Mouse (Mus musculus) adrenal gland, adult (tissue): ENCODE data around the gene Yeats4.
A peak's percentile ranks its signal among the peaks of the same experiment; 100 is the strongest.

Experiments
- DNase-seq, 2 experiments: peaks; one replicate each; pipeline ENCODE4 v3.0.0; 2022 to 2023; ENCODE audit warnings: low spot score in 1 of 2; ENCODE audit not compliant: inconsistent age in 2 of 2

The Yeats4 gene

GRCm38 (mm10) chr10:117203558-117203981, 20.7 kb downstream of the Yeats4 start:
- DNase-seq: peak in 1 of 2 experiments; percentile 47

DNA sequence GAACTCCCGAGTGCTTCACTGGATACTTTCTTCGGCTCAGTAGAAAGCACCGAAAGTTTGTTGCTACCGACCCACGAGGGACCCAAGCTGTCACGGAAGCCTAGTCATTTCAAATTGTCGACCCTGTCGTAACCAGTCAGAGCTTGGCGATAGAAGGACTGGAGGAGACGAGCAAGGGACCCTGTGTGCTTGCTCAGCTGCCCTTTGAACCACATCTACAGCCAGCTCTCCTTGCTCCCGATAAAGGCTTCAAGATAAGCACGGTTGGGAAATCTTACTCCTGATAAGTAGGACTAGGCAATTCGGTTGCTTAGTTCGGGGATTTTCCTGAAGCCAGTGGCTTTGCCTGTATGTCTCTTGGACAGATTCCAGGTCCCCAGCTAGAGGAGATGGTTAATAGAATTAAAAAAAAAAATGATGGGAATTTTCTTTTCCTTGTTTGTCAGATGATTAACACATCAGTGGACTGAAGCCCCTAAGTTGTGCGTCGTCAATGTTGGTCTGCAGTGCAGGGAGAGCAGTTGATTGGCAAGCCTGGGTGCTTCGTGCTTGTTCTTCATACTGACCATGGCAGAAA, 21.2 kb downstream of the Yeats4 start:
- DNase-seq: peak in 1 of 2 experiments; percentile 36

DNA sequence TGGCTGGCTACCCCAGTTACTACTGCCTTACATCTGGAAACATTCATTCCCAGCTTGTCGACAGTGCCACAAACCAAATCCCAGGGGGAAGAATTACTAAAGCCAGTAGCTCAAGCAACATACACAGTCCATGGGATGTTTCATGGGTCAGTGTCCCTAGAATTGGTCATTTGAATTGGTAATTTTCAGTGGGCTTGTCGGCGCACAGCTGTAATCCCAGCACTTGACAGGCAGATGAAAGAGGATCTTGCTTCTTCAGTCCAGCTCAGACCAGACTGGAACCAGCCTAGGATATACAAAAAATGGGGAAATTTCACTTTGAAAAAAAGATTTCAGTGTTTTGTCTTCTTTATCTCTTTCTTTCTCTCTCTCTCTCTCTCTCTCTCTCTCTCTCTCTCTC, 24.6 kb downstream of the Yeats4 start:
- no peak for DNase-seq

GRCm38 (mm10) chr10:117196696-117197095, 27.6 kb downstream of the Yeats4 start:
- no peak for DNase-seq

- no peak for DNase-seq
Observed at GRCm38 (mm10) chr10:117195748-117196147, 28.6 kb downstream of the Yeats4 start.

DNA sequence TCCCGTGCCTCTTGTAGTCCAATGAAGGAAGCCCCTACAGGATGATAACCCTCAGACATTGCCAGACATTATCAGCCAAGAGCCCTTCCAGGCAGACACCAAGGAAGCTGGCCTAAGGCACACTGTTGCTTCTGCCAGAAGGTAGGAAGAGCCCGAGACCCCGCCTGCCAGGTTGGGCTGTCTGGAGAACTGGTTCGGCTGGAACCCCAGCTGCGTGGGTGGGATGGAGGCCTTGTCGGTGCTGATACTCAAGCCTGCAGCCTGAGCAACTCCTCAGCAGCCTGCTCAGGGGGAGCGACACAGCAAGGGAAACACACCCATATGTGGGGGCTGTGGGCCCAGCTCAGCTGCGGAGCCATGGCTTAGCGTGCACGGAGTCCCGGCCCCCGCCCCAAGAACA, 29.3 kb downstream of the Yeats4 start:
- no peak for DNase-seq

GRCm38 (mm10) chr10:117193364-117193763, 30.9 kb downstream of the Yeats4 start:
- DNase-seq: no peak

GRCm38 (mm10) chr10:117185399-117186089, 38.8 kb downstream of the Yeats4 start:
- DNase-seq: peak in 1 of 2 experiments; percentile 47

- no peak for DNase-seq
Observed at GRCm38 (mm10) chr10:117181098-117181497, 43.2 kb downstream of the Yeats4 start.

GRCm38 (mm10) chr10:117174645-117175044, 49.7 kb downstream of the Yeats4 start:
- DNase-seq: peak in 1 of 2 experiments; percentile 53

DNA sequence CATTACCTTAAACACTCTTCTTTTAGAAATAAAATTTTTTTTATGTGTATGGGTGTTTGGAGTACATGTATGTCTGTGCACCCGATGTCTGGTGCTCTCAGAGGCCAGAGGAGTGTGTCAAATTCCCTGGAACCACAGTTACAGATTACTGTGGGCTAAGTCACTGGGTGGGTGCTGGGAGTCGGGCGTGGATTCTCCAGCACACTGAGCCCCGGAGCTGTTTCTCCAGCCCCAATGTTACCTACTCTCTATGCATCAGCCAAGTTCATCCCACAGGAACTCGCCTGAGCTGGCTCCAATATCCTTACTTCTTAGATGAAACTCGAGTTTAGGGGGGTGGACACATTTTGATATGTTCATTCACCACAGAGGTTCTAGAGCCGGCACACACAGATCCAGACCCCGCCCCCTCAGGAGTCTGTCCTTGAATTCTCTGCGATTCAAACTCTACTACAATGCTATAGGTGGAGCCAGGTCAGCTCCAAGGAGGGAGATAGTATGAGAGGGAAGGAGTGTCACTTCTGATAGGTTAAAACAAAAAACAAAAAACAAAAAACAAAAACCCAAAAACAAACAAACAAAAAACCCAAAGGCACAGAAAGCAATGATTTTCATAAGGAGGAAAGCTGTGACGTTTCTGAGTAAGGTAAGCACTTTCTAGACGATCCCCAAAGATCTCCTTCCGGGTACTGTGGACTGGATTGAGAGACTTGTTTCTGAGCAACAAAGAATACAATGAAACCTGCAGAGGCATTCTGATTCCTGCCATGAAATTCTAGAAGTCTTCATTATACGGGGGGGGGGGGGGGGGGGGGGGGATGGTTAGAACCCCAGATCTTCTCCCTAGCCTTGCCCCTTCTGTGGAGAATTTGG, 50.5 kb downstream of the Yeats4 start:
- DNase-seq: no peak

- no peak for DNase-seq
Observed at GRCm38 (mm10) chr10:117173111-117173510, 51.2 kb downstream of the Yeats4 start.

DNA sequence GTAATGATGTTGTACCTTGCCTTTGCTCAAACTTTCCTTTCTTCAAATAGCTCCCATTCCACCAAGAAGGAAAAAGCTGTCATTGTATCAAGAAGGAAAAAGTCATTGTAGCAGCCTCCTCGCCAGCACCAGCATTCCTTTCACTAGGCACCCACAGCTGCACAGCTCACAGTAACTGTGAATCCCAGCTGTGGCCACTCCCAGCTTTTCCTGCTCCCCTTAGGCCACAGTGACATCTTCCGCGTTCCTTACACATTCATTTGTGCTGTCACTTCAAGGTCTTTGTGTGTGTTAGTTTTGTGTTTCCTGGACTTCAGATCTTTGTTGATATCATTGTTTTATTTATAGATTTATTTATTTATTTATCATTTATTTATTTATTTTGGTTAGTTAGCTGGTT, 52.2 kb downstream of the Yeats4 start:
- peak; percentile 16 to 41 for DNase-seq

DNA sequence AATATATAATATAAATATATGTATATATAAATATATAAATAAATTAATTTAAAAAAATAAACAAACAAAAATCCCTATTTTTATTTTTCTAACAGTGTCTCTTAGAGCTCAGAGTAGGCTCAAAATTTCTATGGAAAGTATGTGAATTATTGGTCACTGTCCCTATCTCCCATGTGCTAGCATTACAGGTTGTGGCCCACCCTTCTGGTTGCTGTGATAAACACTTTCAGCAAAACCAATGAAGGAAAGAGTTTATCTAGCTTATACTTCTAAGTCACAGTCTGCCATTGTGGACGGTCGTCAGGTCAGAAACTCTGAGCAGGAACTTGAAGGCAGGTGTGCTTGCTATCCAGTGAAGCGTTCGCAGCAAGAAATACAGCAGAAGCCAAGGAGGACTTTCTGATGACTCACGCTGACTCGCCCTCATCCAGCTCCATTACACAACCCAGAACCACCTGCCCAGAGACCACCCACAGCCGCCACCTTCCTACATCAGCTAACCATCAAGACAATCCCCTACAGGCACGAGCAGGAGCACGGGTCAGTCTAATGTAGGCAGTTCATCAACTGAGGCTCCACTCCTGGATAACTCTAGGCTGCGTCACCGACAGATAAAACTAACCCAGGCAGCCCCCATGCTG, 57.4 kb downstream of the Yeats4 start:
- no peak for DNase-seq
